Mouse (Mus musculus): ENCODE results near the gene Fcho2. TPM values are rescaled to one million over a fixed set of nuclear protein-coding genes. Genes with fewer than 3 reads are reported as not detected.

The Fcho2 gene
- polyA plus RNA-seq, 1 experiment from 2014 or later, result 45.9 TPM

- TF ChIP-seq EP300 (IDR thresholded peaks at IDR 0.05) (no peak), CTCF (IDR thresholded peaks at IDR 0.05) (no peak)
- WGBS, result 28% methylated on average over 4 of the region's 4 CpGs
- no peak overlapping the region for H3K4me2 ChIP-seq (replicated peaks; ENCODE audit: low read depth, low read length)
- H3K4me3 ChIP-seq (ENCODE audit: low read depth, low read length), result no peak overlapping the region
- no peaks in the 10 kb centered on the region for H3K36me3 ChIP-seq (ENCODE audit: insufficient read depth, low read length)
- no peaks in the 10 kb centered on the region for H3K9me3 ChIP-seq (ENCODE audit: low read length)
- H3K9ac ChIP-seq (replicated peaks; ENCODE audit: low read depth), result no peak overlapping the region
- DNase-seq (ENCODE audit: low spot score), result peak; percentile 76
- no peak overlapping the region for H3K27ac ChIP-seq (ENCODE audit: low read length)
- peak; percentile 65 for ATAC-seq
- no peaks in the 10 kb centered on the region for H3K27me3 ChIP-seq (replicated peaks; ENCODE audit: insufficient read depth, low read length)
- H3K4me1 ChIP-seq (ENCODE audit: insufficient read depth, low read depth, low read length), result no peaks in the 10 kb centered on the region
Observed at GRCm38 (mm10) chr13:98768329-98768728, 46.9 kb downstream of the Fcho2 start.

GRCm38 (mm10) chr13:98761771-98762170, 53.5 kb downstream of the Fcho2 start:
- no peaks in the 10 kb centered on the region for H3K4me1 ChIP-seq (ENCODE audit: insufficient read depth, low read depth, low read length)
- DNase-seq (ENCODE audit: low spot score) (peak; percentile 7), ATAC-seq (no peak)
- no peak for TF ChIP-seq CTCF (IDR thresholded peaks at IDR 0.05)
- no peak for TF ChIP-seq EP300 (IDR thresholded peaks at IDR 0.05)
- H3K27ac ChIP-seq (ENCODE audit: low read length), result no peak overlapping the region
- peaks cover 3% of the 10 kb centered on the region; the same call in 1 of the 2 replicates for H3K36me3 ChIP-seq (ENCODE audit: insufficient read depth, low read length)
- H3K9me3 ChIP-seq (ENCODE audit: low read length), result no peaks in the 10 kb centered on the region
- no peaks in the 10 kb centered on the region for H3K27me3 ChIP-seq (replicated peaks; ENCODE audit: insufficient read depth, low read length)
- no peak overlapping the region for H3K4me3 ChIP-seq (ENCODE audit: low read depth, low read length)
- H3K9ac ChIP-seq (replicated peaks; ENCODE audit: low read depth), result no peak overlapping the region
- H3K4me2 ChIP-seq (replicated peaks; ENCODE audit: low read depth, low read length), result no peak overlapping the region

- no peaks in the 10 kb centered on the region for H3K4me1 ChIP-seq (ENCODE audit: insufficient read depth, low read depth, low read length)
- no peaks in the 10 kb centered on the region for H3K27me3 ChIP-seq (replicated peaks; ENCODE audit: insufficient read depth, low read length)
- H3K36me3 ChIP-seq (ENCODE audit: insufficient read depth, low read length), result peaks cover 9% of the 10 kb centered on the region
- DNase-seq (ENCODE audit: low spot score) (no peak), ATAC-seq (no peak)
- no peaks in the 10 kb centered on the region for H3K9me3 ChIP-seq (ENCODE audit: low read length)
- no peak for TF ChIP-seq CTCF (IDR thresholded peaks at IDR 0.05)
- TF ChIP-seq EP300 (IDR thresholded peaks at IDR 0.05), result no peak
- no peak overlapping the region for H3K27ac ChIP-seq (ENCODE audit: low read length)
- H3K4me3 ChIP-seq (ENCODE audit: low read depth, low read length), result no peak overlapping the region
- no peak overlapping the region for H3K4me2 ChIP-seq (replicated peaks; ENCODE audit: low read depth, low read length)
- 53% methylated on average over 1 of the region's 1 CpGs for WGBS
- no peak overlapping the region for H3K9ac ChIP-seq (replicated peaks; ENCODE audit: low read depth)
Observed at GRCm38 (mm10) chr13:98755886-98756285, 59.4 kb downstream of the Fcho2 start.

GRCm38 (mm10) chr13:98744679-98745078, 70.6 kb downstream of the Fcho2 start:
- no peak overlapping the region for H3K9ac ChIP-seq (replicated peaks; ENCODE audit: low read depth)
- no peaks in the 10 kb centered on the region for H3K4me1 ChIP-seq (ENCODE audit: insufficient read depth, low read depth, low read length)
- no peaks in the 10 kb centered on the region for H3K9me3 ChIP-seq (ENCODE audit: low read length)
- no peak overlapping the region for H3K27ac ChIP-seq (ENCODE audit: low read length)
- TF ChIP-seq CTCF (IDR thresholded peaks at IDR 0.05) (no peak), EP300 (IDR thresholded peaks at IDR 0.05) (no peak)
- H3K4me2 ChIP-seq (replicated peaks; ENCODE audit: low read depth, low read length), result no peak overlapping the region
- ATAC-seq (no peak), DNase-seq (ENCODE audit: low spot score) (no peak)
- peaks cover 24% of the 10 kb centered on the region for H3K36me3 ChIP-seq (ENCODE audit: insufficient read depth, low read length)
- no peak overlapping the region for H3K4me3 ChIP-seq (ENCODE audit: low read depth, low read length)
- 46% methylated on average over 1 of the region's 1 CpGs for WGBS
- H3K27me3 ChIP-seq (replicated peaks; ENCODE audit: insufficient read depth, low read length), result no peaks in the 10 kb centered on the region

- no peaks in the 10 kb centered on the region for H3K9me3 ChIP-seq (ENCODE audit: low read length)
- H3K4me3 ChIP-seq (ENCODE audit: low read depth, low read length), result no peak overlapping the region
- ATAC-seq, result no peak
- TF ChIP-seq EP300 (IDR thresholded peaks at IDR 0.05) (no peak), CTCF (IDR thresholded peaks at IDR 0.05) (no peak)
- no peak for DNase-seq (ENCODE audit: low spot score)
- H3K4me1 ChIP-seq (ENCODE audit: insufficient read depth, low read depth, low read length), result no peaks in the 10 kb centered on the region
- no peak overlapping the region for H3K4me2 ChIP-seq (replicated peaks; ENCODE audit: low read depth, low read length)
- H3K9ac ChIP-seq (replicated peaks; ENCODE audit: low read depth), result no peak overlapping the region
- peaks cover 24% of the 10 kb centered on the region for H3K36me3 ChIP-seq (ENCODE audit: insufficient read depth, low read length)
- no peak overlapping the region for H3K27ac ChIP-seq (ENCODE audit: low read length)
- no peaks in the 10 kb centered on the region for H3K27me3 ChIP-seq (replicated peaks; ENCODE audit: insufficient read depth, low read length)
Observed at GRCm38 (mm10) chr13:98743829-98744228, 71.4 kb downstream of the Fcho2 start.

- no peak for DNase-seq (ENCODE audit: low spot score)
- Histone ChIP-seq H3K36me3 (ENCODE audit: insufficient read depth, low read length) (peaks cover 24% of the 10 kb centered on the region), H3K27me3 (replicated peaks; ENCODE audit: insufficient read depth, low read length) (no peaks in the 10 kb centered on the region), H3K4me2 (replicated peaks; ENCODE audit: low read depth, low read length) (no peak overlapping the region), H3K4me3 (ENCODE audit: low read depth, low read length) (no peak overlapping the region), H3K9me3 (ENCODE audit: low read length) (no peaks in the 10 kb centered on the region), H3K4me1 (ENCODE audit: insufficient read depth, low read depth, low read length) (no peaks in the 10 kb centered on the region), H3K27ac (ENCODE audit: low read length) (no peak overlapping the region), H3K9ac (replicated peaks; ENCODE audit: low read depth) (no peak overlapping the region)
- no peak for ATAC-seq
- TF ChIP-seq CTCF (IDR thresholded peaks at IDR 0.05) (no peak), EP300 (IDR thresholded peaks at IDR 0.05) (no peak)
- WGBS, result 72% methylated on average over 6 of the region's 6 CpGs
Observed at GRCm38 (mm10) chr13:98743214-98743613, 72.0 kb downstream of the Fcho2 start.

GRCm38 (mm10) chr13:98738213-98738612, 77.0 kb downstream of the Fcho2 start:
- Histone ChIP-seq H3K4me2 (replicated peaks; ENCODE audit: low read depth, low read length) (no peak overlapping the region), H3K4me3 (ENCODE audit: low read depth, low read length) (no peak overlapping the region), H3K27ac (ENCODE audit: low read length) (no peak overlapping the region), H3K9me3 (ENCODE audit: low read length) (no peaks in the 10 kb centered on the region), H3K4me1 (ENCODE audit: insufficient read depth, low read depth, low read length) (no peaks in the 10 kb centered on the region), H3K36me3 (ENCODE audit: insufficient read depth, low read length) (peaks cover 19% of the 10 kb centered on the region), H3K9ac (replicated peaks; ENCODE audit: low read depth) (no peak overlapping the region), H3K27me3 (replicated peaks; ENCODE audit: insufficient read depth, low read length) (no peaks in the 10 kb centered on the region)
- TF ChIP-seq CTCF (IDR thresholded peaks at IDR 0.05) (no peak), EP300 (IDR thresholded peaks at IDR 0.05) (no peak)
- no peak for ATAC-seq
- WGBS, result 92% methylated on average over 2 of the region's 2 CpGs
- no peak for DNase-seq (ENCODE audit: low spot score)

Measured in lung, postnatal 0 days (tissue).